Mouse (Mus musculus): Measurements from ENCODE around the gene Tln2.

The Tln2 gene

GRCm38 (mm10) chr9:67267276-67267990 lies 292.1 kb downstream of the Tln2 start:
- DNase-seq, result no peak

DNA sequence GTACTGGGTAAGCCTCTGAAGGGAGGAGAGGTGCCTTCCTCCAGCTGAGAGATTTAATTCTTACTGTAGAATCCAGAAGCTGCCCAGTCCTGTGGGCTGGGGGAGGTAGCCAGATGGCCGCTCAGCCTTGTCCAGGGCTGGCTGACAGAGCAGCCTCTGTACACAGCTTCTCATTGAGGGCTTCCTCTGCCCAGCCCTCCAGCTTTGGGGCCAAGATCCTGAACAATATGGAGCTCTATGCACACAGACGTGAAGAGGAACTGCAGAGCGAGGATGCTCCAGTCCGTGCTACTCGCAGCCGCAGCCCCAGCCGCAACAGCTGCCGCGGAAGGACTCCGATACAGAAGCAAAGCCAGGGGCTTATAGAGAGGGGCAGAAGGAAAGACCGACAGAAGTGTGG lies 294.0 kb downstream of the Tln2 start:
- DNase-seq, result peak; percentile 54 to 67

DNA sequence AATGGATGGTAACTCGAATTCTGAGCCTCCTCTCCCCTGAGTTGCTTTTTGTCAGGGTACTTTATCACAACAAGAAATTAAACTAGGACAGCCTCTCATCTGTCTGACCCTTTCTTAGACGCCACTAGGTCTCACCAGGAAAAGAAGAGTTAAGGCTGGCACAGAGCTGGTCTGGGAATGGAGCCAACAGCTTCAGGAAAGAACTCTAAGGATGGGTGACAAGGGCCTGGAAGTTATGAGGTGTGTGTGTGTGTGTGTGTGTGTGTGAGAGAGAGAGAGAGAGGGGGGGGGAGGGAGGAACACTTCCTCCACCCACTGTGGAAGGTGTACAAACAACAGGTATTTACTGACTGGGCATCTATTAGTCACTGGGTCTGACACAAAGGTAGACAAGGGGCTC lies 294.6 kb downstream of the Tln2 start:
- peak; percentile 57 to 69 for DNase-seq

GRCm38 (mm10) chr9:67260835-67261599 lies 298.5 kb downstream of the Tln2 start:
- no peak for DNase-seq

GRCm38 (mm10) chr9:67250141-67250540 lies 309.4 kb downstream of the Tln2 start:
- DNase-seq, result no peak

DNA sequence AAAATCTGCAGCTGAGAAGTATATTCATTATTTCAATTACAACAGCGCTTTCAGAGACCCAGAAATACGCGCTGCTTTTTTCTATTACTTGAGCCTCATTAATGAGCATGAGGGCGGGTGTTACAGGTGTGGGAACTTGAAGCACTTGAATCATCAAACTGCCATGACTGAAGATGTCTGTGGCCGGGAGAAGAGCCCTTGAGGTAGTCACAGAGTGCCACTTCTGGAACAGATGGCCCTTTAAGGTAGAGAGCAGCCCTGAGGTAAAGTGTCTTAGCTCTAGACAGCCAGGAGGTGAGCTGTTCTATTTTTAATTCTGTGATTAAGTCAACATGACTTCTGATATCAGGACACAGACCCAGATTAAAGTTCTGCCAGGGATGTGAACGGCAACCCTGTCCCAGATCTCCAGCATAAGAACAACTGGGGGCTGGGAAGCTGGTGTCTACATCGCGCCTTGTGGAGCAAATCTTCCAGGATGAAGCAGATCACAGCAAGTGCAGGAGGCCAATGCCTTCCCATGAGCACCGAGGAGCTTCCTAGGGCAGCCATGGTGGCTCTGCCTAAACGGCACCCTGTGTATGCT lies 312.0 kb downstream of the Tln2 start:
- DNase-seq, result no peak

DNA sequence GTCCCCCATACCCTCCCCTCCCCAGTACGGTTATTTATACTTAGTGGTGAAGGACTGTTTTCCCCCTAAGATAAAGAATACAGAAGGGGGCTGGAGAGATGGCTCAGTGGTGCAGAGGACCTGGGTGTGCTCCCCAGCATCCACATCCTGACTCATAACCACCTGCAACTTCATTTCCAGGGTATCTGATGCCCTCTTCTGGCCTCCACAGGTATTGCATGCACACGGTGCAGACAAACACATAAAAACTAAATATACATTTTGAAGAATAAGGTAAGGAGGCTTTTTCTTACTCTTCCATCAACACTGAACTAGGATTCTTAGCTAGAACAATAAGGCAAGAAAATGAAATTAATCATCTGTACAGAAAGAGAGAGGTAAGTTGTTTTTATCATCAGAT lies 314.2 kb downstream of the Tln2 start:
- no peak for DNase-seq

DNA sequence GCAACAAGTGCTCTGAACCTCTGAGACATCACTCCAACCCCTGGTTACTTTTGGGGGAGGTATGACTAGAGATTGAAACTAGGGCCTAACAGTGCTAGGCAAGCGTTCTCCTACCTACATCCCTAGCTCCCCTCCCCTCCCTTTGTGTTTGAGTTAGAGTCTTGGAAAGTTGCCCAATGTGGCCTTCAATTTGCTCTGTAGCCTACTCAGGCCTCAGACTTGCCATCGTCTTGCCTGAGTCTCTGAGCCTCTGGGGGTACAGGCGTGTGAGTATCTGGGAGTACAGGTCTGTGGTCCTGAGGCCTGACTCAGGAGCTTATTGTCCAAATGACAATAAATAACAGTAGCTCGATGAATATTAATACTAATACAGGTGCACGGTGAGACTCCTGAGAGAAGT lies 317.8 kb downstream of the Tln2 start:
- DNase-seq, result no peak

GRCm38 (mm10) chr9:67240456-67240855 lies 319.0 kb downstream of the Tln2 start:
- DNase-seq, result peak in 1 of 2 experiments; percentile 17

DNA sequence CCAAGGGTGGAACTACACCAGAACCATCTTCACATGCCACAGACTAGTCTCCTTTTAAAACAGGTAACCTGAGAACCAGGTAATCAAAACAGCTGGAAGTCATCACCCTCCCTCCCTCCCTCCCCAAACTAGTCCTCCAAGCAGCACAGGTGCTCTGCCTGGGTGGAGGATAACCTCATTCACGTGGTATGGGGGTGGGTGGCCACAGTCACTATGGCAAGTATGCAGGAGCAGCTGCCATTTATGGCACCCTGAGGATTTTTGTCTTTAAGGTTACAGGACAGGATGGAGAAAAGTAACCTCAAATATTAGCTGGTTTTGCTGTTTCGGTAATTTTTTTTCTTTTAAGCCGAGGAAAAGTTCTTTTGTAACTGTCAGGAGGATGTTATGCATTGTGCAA lies 322.5 kb downstream of the Tln2 start:
- DNase-seq, result no peak

DNA sequence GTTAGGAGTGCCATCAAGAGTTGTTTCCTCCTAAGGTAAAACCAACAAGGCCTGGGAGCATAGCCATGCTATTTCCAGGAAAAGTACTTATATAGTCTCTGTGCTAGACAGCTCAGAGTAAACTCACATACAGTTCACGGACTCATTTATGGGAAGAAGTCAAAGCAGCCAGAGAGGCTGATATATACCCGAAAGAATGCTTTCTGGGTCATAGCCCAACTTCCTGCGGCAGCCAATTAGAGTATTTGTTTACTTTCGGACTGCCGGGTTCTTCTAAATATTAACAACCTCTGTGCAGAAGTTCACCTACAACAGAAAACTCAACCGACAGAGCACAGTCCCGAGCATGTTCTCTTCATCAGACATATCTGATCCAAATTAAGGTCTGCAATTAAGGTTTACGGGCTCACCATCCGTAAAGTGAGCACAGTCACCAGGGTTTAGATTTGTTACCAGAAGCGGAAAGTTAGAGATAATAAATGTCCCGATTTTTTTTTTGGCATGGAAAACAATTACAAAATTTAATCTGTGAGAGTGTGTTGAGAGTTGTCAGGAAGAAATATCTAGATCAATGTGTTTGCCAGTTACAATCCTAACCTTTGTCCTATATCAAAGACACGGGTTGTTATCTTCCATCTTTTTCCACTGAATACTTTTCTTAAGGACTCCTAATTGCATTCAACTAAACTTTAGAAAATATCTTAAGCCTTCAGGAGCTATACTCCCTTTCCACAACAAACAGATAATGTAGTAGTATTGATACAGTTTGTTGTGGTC lies 323.9 kb downstream of the Tln2 start:
- DNase-seq, result no peak

- DNase-seq, result no peak
Measured at GRCm38 (mm10) chr9:67229033-67229432, 330.5 kb downstream of the Tln2 start.

GRCm38 (mm10) chr9:67220388-67220787 lies 339.1 kb downstream of the Tln2 start:
- peak; percentile 28 to 40 for DNase-seq

DNA sequence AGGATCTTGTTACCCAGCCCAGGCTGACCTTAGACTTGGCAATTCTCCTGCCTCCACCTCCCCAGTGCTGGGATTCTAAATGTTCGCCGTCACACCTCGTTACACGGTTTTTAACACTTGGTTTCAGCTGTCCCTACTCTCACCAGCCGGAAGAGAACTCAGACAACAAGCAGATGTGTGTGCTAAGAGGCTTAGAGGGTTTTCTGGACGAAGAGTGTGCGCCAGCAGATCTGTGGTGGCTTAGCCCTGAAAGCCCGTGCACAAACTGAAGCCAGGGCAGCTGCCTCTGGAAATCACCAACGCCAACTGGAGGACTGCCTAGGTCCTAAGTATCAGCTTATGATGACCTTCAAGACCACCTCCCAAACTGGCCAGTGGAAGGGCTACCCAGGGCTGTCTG lies 341.5 kb downstream of the Tln2 start:
- DNase-seq, result no peak

- DNase-seq, result no peak
Measured at GRCm38 (mm10) chr9:67214191-67214985, 345.1 kb downstream of the Tln2 start.

DNA sequence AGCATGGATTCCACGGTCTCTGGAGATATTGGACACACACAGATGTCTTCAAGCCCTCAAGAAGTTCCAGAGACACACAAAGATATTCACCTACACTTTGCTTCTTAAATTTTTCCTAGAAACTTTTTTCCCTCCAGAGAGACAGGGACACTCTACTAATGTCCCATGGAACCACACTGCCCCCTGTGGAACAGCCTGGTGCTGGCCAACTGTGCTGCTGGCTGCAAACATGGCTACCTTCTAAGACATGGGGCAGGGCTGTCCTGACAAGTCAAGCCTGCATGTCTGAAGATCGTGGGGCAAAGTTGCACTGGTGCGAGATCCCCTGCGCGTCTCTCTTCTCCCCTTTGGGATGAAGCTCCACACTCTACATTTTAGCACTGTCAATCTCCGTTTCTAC lies 346.2 kb downstream of the Tln2 start:
- DNase-seq, result peak; percentile 76 to 80

DNA sequence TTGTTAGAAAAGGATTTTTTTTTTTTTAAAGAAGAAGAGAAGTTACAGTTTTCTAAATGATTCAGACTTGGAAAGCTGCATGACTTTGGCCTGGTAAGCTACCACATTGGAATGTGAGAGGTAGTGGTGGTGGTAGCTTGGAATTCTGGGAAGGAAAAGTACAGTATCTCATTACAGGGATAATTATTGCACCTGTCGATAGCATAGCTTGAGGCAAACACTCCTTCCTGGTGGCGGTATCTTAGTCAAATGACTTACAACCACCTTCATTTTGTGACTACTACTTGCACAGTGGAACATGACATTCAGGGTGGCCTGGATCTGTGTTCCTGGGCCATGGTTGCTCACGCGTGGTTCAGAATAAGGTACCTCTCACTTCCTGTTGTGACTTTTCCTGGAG lies 348.3 kb downstream of the Tln2 start:
- no peak for DNase-seq

DNA sequence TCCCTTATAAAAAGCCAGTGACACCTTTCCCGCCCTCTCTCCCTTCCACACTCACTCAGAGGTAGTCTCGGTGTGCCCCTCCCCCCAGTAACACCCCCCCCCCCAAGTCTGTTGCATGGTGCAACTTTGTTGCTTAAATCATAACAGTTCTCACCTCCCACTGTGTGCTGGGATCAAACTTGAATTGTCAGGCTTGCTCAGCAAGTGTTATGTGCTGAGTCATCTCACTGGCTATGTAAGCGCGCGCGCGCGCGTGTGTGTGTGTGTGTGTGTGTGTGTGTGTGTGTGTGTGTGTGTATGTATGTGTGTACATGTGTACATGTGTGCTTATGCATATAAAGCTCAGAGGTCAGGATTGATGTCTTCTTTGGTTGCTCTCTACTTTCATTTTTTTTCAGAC lies 350.1 kb downstream of the Tln2 start:
- no peak for DNase-seq

GRCm38 (mm10) chr9:67208420-67208819 lies 351.1 kb downstream of the Tln2 start:
- no peak for DNase-seq

DNA sequence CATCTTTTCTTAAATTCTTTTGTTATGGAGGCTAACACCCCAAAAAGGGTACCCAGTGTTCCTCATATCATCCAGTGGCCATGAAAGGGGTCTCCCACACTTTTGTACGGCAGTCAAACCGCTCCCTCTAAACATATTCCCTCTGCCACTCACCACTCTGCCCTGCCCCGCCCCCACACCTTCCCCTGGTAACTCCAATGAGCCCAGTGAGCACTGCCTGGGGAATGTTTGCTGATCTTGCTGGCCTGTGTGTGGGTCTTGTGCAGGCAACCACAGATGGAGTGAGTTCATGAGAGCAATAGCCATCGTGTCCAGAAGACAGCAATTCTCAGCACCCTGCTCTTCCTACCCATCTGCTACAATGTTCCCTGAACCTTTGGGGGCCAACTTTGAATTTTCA lies 354.3 kb downstream of the Tln2 start:
- DNase-seq, result no peak

DNA sequence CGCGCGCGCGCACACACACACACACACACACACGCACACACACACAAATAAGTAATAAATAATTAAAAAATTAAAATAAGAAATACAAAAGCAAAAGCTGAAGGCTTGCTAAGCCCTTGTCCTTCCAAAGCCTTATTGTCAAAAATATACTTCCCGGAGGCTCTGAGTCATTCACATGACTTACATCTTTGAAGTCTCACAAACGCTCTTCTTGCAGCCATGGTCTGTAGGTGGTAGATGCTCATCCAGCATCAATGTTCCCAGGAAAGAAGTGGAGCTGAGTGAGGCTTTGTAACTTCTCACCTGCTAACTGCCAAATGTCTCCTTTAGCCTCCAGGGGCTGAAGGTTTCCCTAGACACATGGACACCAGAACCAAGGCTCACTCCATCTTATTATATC lies 362.9 kb downstream of the Tln2 start:
- DNase-seq, result no peak

GRCm38 (mm10) chr9:67195306-67195705 lies 364.2 kb downstream of the Tln2 start:
- DNase-seq, result no peak

Data from cerebellum, postnatal 10 days (tissue).